Mouse (Mus musculus) bone marrow macrophage, adult 2 months (primary cell): ENCODE data around the gene Clec4a2.

Experiments
- CTCF ChIP-seq: IDR thresholded peaks from 2 replicates; pipeline ENCODE4 v1.5.1; 2012; ENCODE audit warnings: low read depth, mild to moderate bottlenecking, low read length, moderate library complexity
- POLR2A ChIP-seq: IDR thresholded peaks from 2 replicates; pipeline ENCODE4 v1.6.1; 2012; ENCODE audit warnings: mild to moderate bottlenecking, low read depth, low read length, borderline replicate concordance

DNA sequence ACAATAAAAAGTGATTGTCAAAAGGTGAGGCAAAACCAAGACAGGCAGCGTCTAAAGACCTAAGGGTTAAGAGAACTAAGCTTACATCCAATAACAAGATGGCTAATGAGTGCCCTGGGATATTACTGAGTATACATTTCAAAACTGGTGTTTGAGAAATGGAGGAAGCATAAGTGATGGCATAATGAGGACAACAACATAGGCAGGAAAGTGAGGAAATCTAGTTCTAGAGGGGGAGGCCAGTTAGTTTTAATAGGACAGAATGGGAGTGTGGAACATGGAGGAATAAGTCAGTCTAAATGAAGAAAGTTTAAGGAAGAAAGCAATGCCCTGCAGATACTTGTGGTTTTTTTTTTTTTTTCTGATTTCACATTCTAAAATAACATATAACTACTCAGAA, 20.9 kb downstream of the Clec4a2 start:
- TF ChIP-seq POLR2A (no peak), CTCF (no peak)
